In the genomic region with DNA sequence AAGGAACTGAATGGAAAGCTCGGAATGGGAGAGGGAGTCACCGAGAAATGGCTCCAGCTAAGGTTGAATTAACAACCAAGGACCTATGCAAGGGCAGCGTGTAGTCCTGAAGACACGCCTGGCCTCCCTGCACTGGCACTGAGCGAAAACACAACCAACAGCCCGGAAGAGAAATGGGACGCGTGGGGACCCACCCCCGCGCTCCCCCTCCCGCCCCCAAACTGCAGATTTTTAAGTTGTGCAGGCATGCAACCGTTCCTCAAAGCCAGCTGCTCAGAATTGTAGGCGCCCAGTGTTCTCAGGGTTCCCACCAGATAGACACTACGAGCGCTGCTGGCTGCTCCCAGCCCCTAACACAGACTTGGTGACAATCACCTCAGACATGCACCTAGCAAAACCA, we compare ENCODE assay signal across 9 mouse cellular contexts. TPM values are rescaled to one million over a fixed set of nuclear protein-coding genes. Genes with fewer than 3 reads are reported as not detected.
DNase-seq lines count a peak whose midpoint lies in the region; ATAC-seq lines count a peak whose summit lies in the region.
"Had no signal": no experiment of that assay in that cellular context is flagged by ENCODE, and none has a peak within 500 bp of the region (broad histone marks: within the 10 kb centered on the region; RNA-seq: fewer than 3 reads in every experiment).

A gene (minus strand): TSS at position 42 of the 400 bp plus-strand sequence.

- H3K36me3 ChIP-seq in limb, embryonic 11.5 days (ENCODE audit: control insufficient read depth, insufficient read depth, low read length), result no peaks in the 10 kb centered on the region
- H3K36me3 ChIP-seq in stomach, embryonic 14.5 days (ENCODE audit: control insufficient read depth, insufficient read depth, low read length), result no peaks in the 10 kb centered on the region

- peak within 1 kb of the TSS; percentile 93 for H3K4me2 ChIP-seq in limb, embryonic 11.5 days (ENCODE audit: low read depth, severe bottlenecking)
- H3K4me2 ChIP-seq in stomach, embryonic 14.5 days (replicated peaks; ENCODE audit: low read depth, low read length), result peak within 1 kb of the TSS; percentile 96

- no peak within 1 kb of the TSS for H3K27ac ChIP-seq in limb, embryonic 11.5 days (replicated peaks; ENCODE audit: low read depth, low read length)
- peak within 1 kb of the TSS; percentile 71; the same call in 1 of the 2 replicates for H3K27ac ChIP-seq in stomach, embryonic 14.5 days (ENCODE audit: low read length)

- peaks cover 42% of the 10 kb centered on the region for H3K27me3 ChIP-seq in limb, embryonic 11.5 days (ENCODE audit: control insufficient read depth, insufficient read depth, low read length)
- 0 out of 2 replicates have a peak, but pooled peaks cover 5% of the 10 kb centered on the region for H3K27me3 ChIP-seq in stomach, embryonic 14.5 days (ENCODE audit: control insufficient read depth, insufficient read depth, low read length)

- H3K4me1 ChIP-seq in limb, embryonic 11.5 days (ENCODE audit: control insufficient read depth, insufficient read depth, low read length), result peaks cover 4% of the 10 kb centered on the region
- no peaks in the 10 kb centered on the region for H3K4me1 ChIP-seq in stomach, embryonic 14.5 days (ENCODE audit: control insufficient read depth, insufficient read depth, low read length)

- H3K9me3 ChIP-seq in limb, embryonic 11.5 days (ENCODE audit: control insufficient read depth, low read length), result no peaks in the 10 kb centered on the region
- H3K9me3 ChIP-seq in stomach, embryonic 14.5 days (ENCODE audit: control insufficient read depth, low read depth, low read length), result no peaks in the 10 kb centered on the region

- H3K9ac ChIP-seq in limb, embryonic 11.5 days (ENCODE audit: low read length), result peak within 1 kb of the TSS; percentile 47; the same call in 1 of the 2 replicates
- H3K9ac ChIP-seq in stomach, embryonic 14.5 days (replicated peaks; ENCODE audit: low read depth, low read length), result peak within 1 kb of the TSS; percentile 39

- peak; percentile 82 for DNase-seq in heart, adult 11 months
- DNase-seq in heart, adult 9 months (ENCODE audit: low spot score in 2 of 2), result no peak
- DNase-seq in retina, postnatal 1 day, result peak; percentile 10
- DNase-seq in retina, embryonic 14.5 days (ENCODE audit: low spot score), result no peak
- no peak for DNase-seq in limb, embryonic 11.5 days (ENCODE audit: low spot score)
- no peak for DNase-seq in ovary, postnatal 14 days (ENCODE audit: low spot score)
- DNase-seq in cerebellum, postnatal 25 days, result no peak

- peak within 1 kb of the TSS; percentile 45 for H3K4me3 ChIP-seq in limb, embryonic 11.5 days (ENCODE audit: low read depth, low read length)
- peak within 1 kb of the TSS; percentile 64 for H3K4me3 ChIP-seq in stomach, embryonic 14.5 days (ENCODE audit: low read depth, low read length)

- 16% methylated on average over 15 of the region's 15 CpGs for WGBS in limb, embryonic 11.5 days
- 18% methylated on average over 15 of the region's 15 CpGs for WGBS in stomach, embryonic 14.5 days

- ATAC-seq in limb, embryonic 11.5 days (ENCODE audit: insufficient number of reproducible peaks, low FRiP score, low TSS enrichment, low read depth), result no peak
- no peak for ATAC-seq in stomach, embryonic 14.5 days (ENCODE audit: insufficient number of reproducible peaks, insufficient read depth, low FRiP score, low read depth)

RNA-seq across cellular contexts. Expression of the gene that starts here (rescaled TPM):
- polyA plus RNA-seq in limb, embryonic 11.5 days (2014; fragmentation: Nextera tagmentation; extraction: Ambion mirVana), result 0.26 and 0.41 TPM in 2 replicates
- polyA plus RNA-seq in stomach, embryonic 14.5 days (2014; fragmentation: Nextera tagmentation; extraction: Ambion mirVana), result 17.4 and 19.8 TPM in 2 replicates
- polyA plus RNA-seq: C2C12 had no signal

Comparison
In these comparisons a context has a peak if more than half of its experiments do, and no peak if none do; other contexts are left out.
1. RNA of the gene that starts here (polyA plus RNA-seq): 17.4 to 19.8 TPM in stomach, embryonic 14.5 days; 0.26 to 0.41 TPM in limb, embryonic 11.5 days; every median in the first group is over 10 times any median in the second.
2. DNase-seq: peak in heart, adult 11 months (single experiment) and retina, postnatal 1 day (single experiment); none in heart, adult 9 months (0 of 2), retina, embryonic 14.5 days (single experiment), limb, embryonic 11.5 days (single experiment), ovary, postnatal 14 days (single experiment) and cerebellum, postnatal 25 days (0 of 2).